Mouse (Mus musculus) embryo, embryonic 9.5 days (tissue): ENCODE measurements around the gene Gnpnat1.
A peak's percentile ranks its signal among the peaks of the same experiment; 100 is the strongest.
"Not testable (repeated sequence)": the region's sequence is repeated elsewhere in the genome, so short reads cannot be mapped to it uniquely, and the experiment has no call there.

Source experiments
- DNase-seq: peaks from one replicate; pipeline ENCODE4 v3.0.0-alpha.2; 2017; ENCODE audit errors: extremely low spot score

Gene Gnpnat1

GRCm38 (mm10) chr14:45404813-45405212, at the start of gene Gnpnat1:
Gene Gnpnat1 (minus strand): TSS chr14:45404913.
- not testable (repeated sequence) for DNase-seq

- DNase-seq, result no peak
These were observed 49.0 kb upstream of the Gnpnat1 start for GRCm38 (mm10) chr14:45453538-45454233.

GRCm38 (mm10) chr14:45452861-45453512, 48.3 kb upstream of the Gnpnat1 start:
- no peak for DNase-seq

GRCm38 (mm10) chr14:45452148-45452547, 47.4 kb upstream of the Gnpnat1 start:
- no peak for DNase-seq

GRCm38 (mm10) chr14:45451090-45451489, 46.4 kb upstream of the Gnpnat1 start:
- DNase-seq, result no peak

GRCm38 (mm10) chr14:45446777-45447176, 42.1 kb upstream of the Gnpnat1 start:
- DNase-seq, result no peak

- no peak for DNase-seq
These were observed 40.7 kb upstream of the Gnpnat1 start for GRCm38 (mm10) chr14:45445445-45445844.

- DNase-seq, result no peak
These were observed 40.2 kb upstream of the Gnpnat1 start for GRCm38 (mm10) chr14:45444870-45445269.

- DNase-seq, result no peak
These were observed 38.3 kb upstream of the Gnpnat1 start for GRCm38 (mm10) chr14:45442781-45443560.

- DNase-seq, result no peak
These were observed 36.6 kb upstream of the Gnpnat1 start for GRCm38 (mm10) chr14:45441291-45441690.

GRCm38 (mm10) chr14:45439387-45439786, 34.7 kb upstream of the Gnpnat1 start:
- DNase-seq, result no peak

GRCm38 (mm10) chr14:45438931-45439275, 34.2 kb upstream of the Gnpnat1 start:
- no peak for DNase-seq

GRCm38 (mm10) chr14:45438250-45438930, 33.7 kb upstream of the Gnpnat1 start:
- DNase-seq, result no peak

- DNase-seq, result no peak
These were observed 29.5 kb upstream of the Gnpnat1 start for GRCm38 (mm10) chr14:45434220-45434619.

GRCm38 (mm10) chr14:45432003-45432402, 27.3 kb upstream of the Gnpnat1 start:
- no peak for DNase-seq

GRCm38 (mm10) chr14:45430066-45430842, 25.5 kb upstream of the Gnpnat1 start:
- no peak for DNase-seq

GRCm38 (mm10) chr14:45423220-45423619, 18.5 kb upstream of the Gnpnat1 start:
- peak; percentile 62 for DNase-seq

- DNase-seq, result no peak
These were observed 17.7 kb upstream of the Gnpnat1 start for GRCm38 (mm10) chr14:45422371-45422770.

GRCm38 (mm10) chr14:45419323-45419722, 14.6 kb upstream of the Gnpnat1 start:
- DNase-seq, result no peak

GRCm38 (mm10) chr14:45418553-45418952, 13.8 kb upstream of the Gnpnat1 start:
- DNase-seq, result no peak

GRCm38 (mm10) chr14:45416265-45416664, 11.6 kb upstream of the Gnpnat1 start:
- DNase-seq, result no peak
